Mouse (Mus musculus): ENCODE data around the gene Ano9.

Ano9 gene

GRCm38 (mm10) chr7:141117636-141118035 lies at the start of gene Ano9:
Gene Ano9 (minus strand): TSS chr7:141117806.
- 42% methylated on average over 9 of the region's 9 CpGs for WGBS

- 67% methylated on average over 6 of the region's 6 CpGs for WGBS
These were observed 47.2 kb upstream of the Ano9 start for GRCm38 (mm10) chr7:141164850-141165249.

GRCm38 (mm10) chr7:141164397-141164796 lies 46.8 kb upstream of the Ano9 start:
- 93% methylated on average over 7 of the region's 7 CpGs for WGBS

- WGBS, result 81% methylated on average over 9 of the region's 9 CpGs
These were observed 37.8 kb upstream of the Ano9 start for GRCm38 (mm10) chr7:141155362-141155761.

- WGBS, result 82% methylated on average over 4 of the region's 4 CpGs
These were observed 31.0 kb upstream of the Ano9 start for GRCm38 (mm10) chr7:141148639-141149038.

GRCm38 (mm10) chr7:141147044-141147443 lies 29.4 kb upstream of the Ano9 start:
- 71% methylated on average over 6 of the region's 6 CpGs for WGBS

- 84% methylated on average over 12 of the region's 12 CpGs for WGBS
These were observed 28.5 kb upstream of the Ano9 start for GRCm38 (mm10) chr7:141146043-141146595.

- WGBS, result 74% methylated on average over 1 of the region's 1 CpGs
These were observed 27.8 kb upstream of the Ano9 start for GRCm38 (mm10) chr7:141145403-141145802.

- WGBS, result 63% methylated on average over 3 of the region's 3 CpGs
These were observed 27.0 kb upstream of the Ano9 start for GRCm38 (mm10) chr7:141144650-141145049.

- WGBS, result 56% methylated on average over 2 of the region's 2 CpGs
These were observed 26.3 kb upstream of the Ano9 start for GRCm38 (mm10) chr7:141143861-141144260.

- 59% methylated on average over 5 of the region's 5 CpGs for WGBS
These were observed 25.5 kb upstream of the Ano9 start for GRCm38 (mm10) chr7:141143112-141143511.

GRCm38 (mm10) chr7:141141326-141141725 lies 23.7 kb upstream of the Ano9 start:
- WGBS, result 95% methylated on average over 4 of the region's 4 CpGs

- WGBS, result 58% methylated on average over 12 of the region's 12 CpGs
These were observed 14.5 kb upstream of the Ano9 start for GRCm38 (mm10) chr7:141131904-141132755.

GRCm38 (mm10) chr7:141131024-141131820 lies 13.6 kb upstream of the Ano9 start:
- under 1% methylated on average over 59 of the region's 59 CpGs for WGBS

- 2% methylated on average over 15 of the region's 15 CpGs for WGBS
These were observed 5.9 kb upstream of the Ano9 start for GRCm38 (mm10) chr7:141123517-141123856.

GRCm38 (mm10) chr7:141122689-141123516 lies 5.3 kb upstream of the Ano9 start:
- 2% methylated on average over 29 of the region's 29 CpGs for WGBS

GRCm38 (mm10) chr7:141122245-141122644 lies 4.6 kb upstream of the Ano9 start, which contains the start of gene Ptdss2:
Gene Ptdss2 (plus strand): TSS chr7:141122382.
- 45% methylated on average over 14 of the region's 14 CpGs for WGBS

GRCm38 (mm10) chr7:141121051-141121531 lies 3.5 kb upstream of the Ano9 start:
- WGBS, result 80% methylated on average over 5 of the region's 5 CpGs

GRCm38 (mm10) chr7:141120605-141121004 lies 3.0 kb upstream of the Ano9 start:
- WGBS, result 76% methylated on average over 3 of the region's 3 CpGs

GRCm38 (mm10) chr7:141119487-141119886 lies 1.9 kb upstream of the Ano9 start:
- WGBS, result 76% methylated on average over 3 of the region's 3 CpGs

GRCm38 (mm10) chr7:141115874-141116273 lies 1.7 kb downstream of the Ano9 start:
- 87% methylated on average over 9 of the region's 9 CpGs for WGBS

Measured in cerebral cortex, adult 2 months (tissue).